Mouse (Mus musculus) liver, adult 2 months (tissue): ENCODE data around the gene Cdh23. TPM values are rescaled to one million over a fixed set of nuclear protein-coding genes. Genes with fewer than 3 reads are reported as not detected.

ENCODE experiments used
- DNase-seq: peaks from one replicate; pipeline ENCODE4 v3.0.0-alpha.2; 2011; ENCODE audit warnings: low read depth, low spot score; ENCODE audit errors: extremely low read depth
- H3K27ac ChIP-seq: fragments of 200-500 bp; replicated peaks from 2 replicates; pipeline ENCODE4 v1.5.1; 2012; ENCODE audit warnings: low read depth, mild to moderate bottlenecking, control low read depth, inconsistent platforms, low read length; ENCODE audit not compliant: insufficient read depth
- H3K27me3 ChIP-seq: fragments of 200-500 bp; 2 replicates; pipeline ENCODE4 v1.6.1; 2012; ENCODE audit warnings: mild to moderate bottlenecking, moderate library complexity, low read length, inconsistent platforms; ENCODE audit not compliant: control insufficient read depth, insufficient read depth
- H3K36me3 ChIP-seq: fragments of 200-500 bp; 2 replicates; pipeline ENCODE4 v1.6.1; 2012; ENCODE audit warnings: low read length, inconsistent platforms; ENCODE audit not compliant: control insufficient read depth, insufficient read depth
- H3K4me1 ChIP-seq: fragments of 200-500 bp; 2 replicates; pipeline ENCODE4 v1.6.1; 2011; ENCODE audit warnings: low read length; ENCODE audit not compliant: control insufficient read depth, insufficient read depth
- H3K4me3 ChIP-seq: fragments of 200-500 bp; 2 replicates; pipeline ENCODE4 v1.5.1; 2011; ENCODE audit warnings: low read depth, mild to moderate bottlenecking, control low read depth, low read length, moderate library complexity; ENCODE audit not compliant: insufficient read depth
- H3K79me2 ChIP-seq: fragments of 200-500 bp; 2 replicates; pipeline ENCODE4 v1.6.1; 2012; ENCODE audit warnings: inconsistent platforms, mild to moderate bottlenecking, low read length, moderate library complexity; ENCODE audit not compliant: control insufficient read depth, insufficient read depth
- H3K9ac ChIP-seq: fragments of 200-500 bp; 2 replicates; pipeline ENCODE4 v1.6.1; 2012; ENCODE audit warnings: low read depth, mild to moderate bottlenecking, control low read depth, inconsistent platforms, low read length
- CTCF ChIP-seq: fragments of 200-500 bp; IDR thresholded peaks from 2 replicates; pipeline ENCODE4 v1.5.1; 2011; ENCODE audit warnings: low read depth, low read length, control low read depth
- POLR2A ChIP-seq: fragments of 200-500 bp; IDR thresholded peaks from 2 replicates; pipeline ENCODE4 v1.6.1; 2011; ENCODE audit warnings: low read length, control low read depth; ENCODE audit not compliant: insufficient read depth; ENCODE audit errors: extremely low read depth
- WGBS: fragments of 180-500 bp; shearing (Covaris S2); methylation state at CpG from one replicate; pipeline ENCODE4 v1.1.7; 2018; 5-methylcytosine and 5-hydroxymethylcytosine counted together
- polyA plus RNA-seq: library from polyadenylated mRNA; depleted of rRNA; stranded (reverse); fragments of >200 nt; gene quantifications from 2 replicates; pipeline ENCODE4 v1.2.3, GENCODE M21; 2012
- total RNA-seq: library from RNA; depleted of rRNA; stranded (reverse); fragments of >200 nt; gene quantifications from 2 replicates; pipeline ENCODE4 v1.2.3, GENCODE M21; 2014

The Cdh23 gene
- total and polyA plus RNA-seq, 2 experiments, result not detected

GRCm38 (mm10) chr10:60373937-60374578, 322.2 kb downstream of the Cdh23 start:
- Histone ChIP-seq H3K27ac (0 out of 2 replicates have a peak overlapping the region, but pooled peaks have one; percentile 20), H3K27me3 (no peaks in the 10 kb centered on the region), H3K9ac (no peak overlapping the region), H3K4me3 (no peak overlapping the region), H3K36me3 (no peaks in the 10 kb centered on the region), H3K79me2 (no peaks in the 10 kb centered on the region), H3K4me1 (no peaks in the 10 kb centered on the region)
- no peak for DNase-seq
- WGBS, result 62% methylated on average over 8 of the region's 8 CpGs
- TF ChIP-seq CTCF (peak; percentile 17; the same call in 1 of the 2 replicates), POLR2A (no peak)

DNA sequence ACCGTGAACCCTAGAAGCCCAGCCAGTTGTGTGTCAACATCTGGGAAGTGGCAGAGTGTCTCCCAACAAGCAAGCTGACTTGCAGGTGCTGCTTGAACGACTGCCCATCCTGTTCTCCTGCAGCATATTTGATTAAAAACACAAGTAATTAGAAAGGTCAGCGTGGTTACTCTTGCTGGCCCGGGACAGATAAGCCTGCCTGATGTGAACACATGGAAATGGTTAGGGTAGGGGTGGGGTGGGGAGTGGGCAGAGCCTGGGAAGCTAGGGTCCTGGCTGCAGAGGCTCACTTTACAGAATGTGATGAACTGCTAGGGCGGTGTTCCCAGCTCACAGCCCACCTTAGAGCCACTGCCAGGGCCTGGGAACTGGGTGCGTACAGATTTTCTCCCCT, 322.8 kb downstream of the Cdh23 start:
- 0 out of 2 replicates have a peak overlapping the region, but pooled peaks have one; percentile 2 for H3K27ac ChIP-seq

DNA sequence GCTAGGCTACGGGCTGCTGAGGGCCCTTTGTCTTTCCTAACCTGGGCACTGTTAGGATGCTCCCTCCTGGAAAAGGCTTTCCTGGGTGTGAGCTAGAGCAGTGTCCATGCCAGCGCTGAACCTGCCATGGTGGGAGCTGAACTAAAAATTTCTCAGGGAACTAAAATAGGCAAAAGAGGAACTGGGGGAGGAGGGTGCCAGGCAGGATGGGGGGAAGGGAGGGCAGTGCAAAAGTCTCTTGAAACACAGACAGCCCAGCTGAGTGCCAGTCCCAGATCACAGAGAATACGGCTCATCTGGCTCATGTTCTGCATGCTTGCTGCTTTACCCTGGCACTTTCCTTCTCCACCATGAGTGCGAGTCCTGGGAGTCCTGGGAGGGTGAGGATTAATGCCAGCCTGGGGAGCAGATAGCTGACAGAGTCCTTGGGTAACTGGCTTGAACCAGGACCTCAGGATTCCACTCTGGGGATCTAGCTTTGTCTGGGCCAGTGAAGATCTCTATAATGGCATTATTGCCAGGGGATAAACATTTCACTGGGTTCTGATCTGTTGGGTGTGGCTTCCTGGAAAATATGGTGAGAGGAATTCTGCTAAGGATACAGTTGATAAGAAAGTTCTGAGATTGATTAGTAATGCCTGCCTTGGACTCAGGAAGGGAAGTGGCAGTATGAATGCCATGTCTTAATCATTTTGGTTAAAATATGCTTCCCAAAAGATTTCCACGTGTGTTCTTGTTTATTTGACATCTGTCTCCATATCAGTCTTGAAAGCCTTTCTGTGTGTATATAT, 324.5 kb downstream of the Cdh23 start:
- H3K27ac ChIP-seq, result 0 out of 2 replicates have a peak overlapping the region, but pooled peaks have one; percentile 13
- no peak overlapping the region for H3K4me3 ChIP-seq
- 80% methylated on average over 5 of the region's 5 CpGs for WGBS
- TF ChIP-seq CTCF, result no peak
- H3K27me3 ChIP-seq, result no peaks in the 10 kb centered on the region
- DNase-seq, result no peak
- H3K9ac ChIP-seq, result no peak overlapping the region
- no peaks in the 10 kb centered on the region for H3K36me3 ChIP-seq
- H3K79me2 ChIP-seq, result no peaks in the 10 kb centered on the region
- no peaks in the 10 kb centered on the region for H3K4me1 ChIP-seq

More for the DNA sequence above, 322.8 kb downstream of the Cdh23 start:
- Histone ChIP-seq H3K36me3 (no peaks in the 10 kb centered on the region), H3K4me1 (no peaks in the 10 kb centered on the region), H3K27me3 (no peaks in the 10 kb centered on the region), H3K9ac (no peak overlapping the region), H3K79me2 (no peaks in the 10 kb centered on the region), H3K4me3 (no peak overlapping the region)
- WGBS, result 49% methylated on average over 6 of the region's 6 CpGs
- TF ChIP-seq CTCF (no peak), POLR2A (no peak)
- DNase-seq, result no peak

GRCm38 (mm10) chr10:60370601-60371061, 325.7 kb downstream of the Cdh23 start:
- TF ChIP-seq POLR2A, result no peak
- no peak for TF ChIP-seq CTCF
- DNase-seq, result no peak
- 83% methylated on average over 5 of the region's 5 CpGs for WGBS
- Histone ChIP-seq H3K4me1 (no peaks in the 10 kb centered on the region), H3K36me3 (no peaks in the 10 kb centered on the region), H3K4me3 (no peak overlapping the region), H3K27ac (no peak overlapping the region), H3K79me2 (no peaks in the 10 kb centered on the region), H3K27me3 (no peaks in the 10 kb centered on the region), H3K9ac (no peak overlapping the region)

GRCm38 (mm10) chr10:60370098-60370497, 326.2 kb downstream of the Cdh23 start:
- DNase-seq, result no peak
- no peaks in the 10 kb centered on the region for H3K4me1 ChIP-seq
- WGBS, result 87% methylated on average over 2 of the region's 2 CpGs
- no peaks in the 10 kb centered on the region for H3K79me2 ChIP-seq
- H3K27ac ChIP-seq, result no peak overlapping the region
- H3K36me3 ChIP-seq, result no peaks in the 10 kb centered on the region
- TF ChIP-seq CTCF (no peak), POLR2A (no peak)
- no peaks in the 10 kb centered on the region for H3K27me3 ChIP-seq
- no peak overlapping the region for H3K4me3 ChIP-seq
- H3K9ac ChIP-seq, result no peak overlapping the region
